Mouse (Mus musculus): ENCODE data around the gene Pold1. TPM values are rescaled to one million over a fixed set of nuclear protein-coding genes. Genes with fewer than 3 reads are reported as not detected.

Pold1 gene
- polyA plus RNA-seq, 1 experiment: not detected

- Histone ChIP-seq H3K27ac (ENCODE audit: insufficient read depth, low read depth, low read length) (peak overlapping the region; percentile 22), H3K4me3 (ENCODE audit: insufficient read depth, low read depth, low read length) (peak overlapping the region; percentile 74), H3K4me1 (ENCODE audit: control insufficient read depth, insufficient read depth, low read length) (peaks cover 63% of the 10 kb centered on the region)
- TF ChIP-seq CTCF (IDR thresholded peaks at IDR 0.05; ENCODE audit: insufficient read depth, low read depth, low read length): no peak; the same call in 1 of the 2 replicates
- TF ChIP-seq POLR2A (IDR thresholded peaks at IDR 0.05; ENCODE audit: insufficient read depth, low read depth, low read length): no peak
- WGBS: 0% methylated on average over 60 of the region's 60 CpGs
These were observed 42.9 kb upstream of the Pold1 start for GRCm38 (mm10) chr7:44591348-44592116.

GRCm38 (mm10) chr7:44590402-44591347 lies 42.0 kb upstream of the Pold1 start, which contains the start of gene Kcnc3:
TSS of gene Kcnc3 (plus strand) at chr7:44590664.
- peak within 1 kb of the TSS; percentile 90 for H3K4me3 ChIP-seq (ENCODE audit: insufficient read depth, low read depth, low read length)
- TF ChIP-seq POLR2A (IDR thresholded peaks at IDR 0.05; ENCODE audit: insufficient read depth, low read depth, low read length) (peak; percentile 94), CTCF (IDR thresholded peaks at IDR 0.05; ENCODE audit: insufficient read depth, low read depth, low read length) (no peak)
- under 1% methylated on average over 78 of the region's 80 CpGs for WGBS
- H3K27ac ChIP-seq (ENCODE audit: insufficient read depth, low read depth, low read length): peak within 1 kb of the TSS; percentile 47
- peaks cover 60% of the 10 kb centered on the region for H3K4me1 ChIP-seq (ENCODE audit: control insufficient read depth, insufficient read depth, low read length)

GRCm38 (mm10) chr7:44589946-44590345 lies 41.3 kb upstream of the Pold1 start:
- TF ChIP-seq POLR2A (IDR thresholded peaks at IDR 0.05; ENCODE audit: insufficient read depth, low read depth, low read length) (no peak), CTCF (IDR thresholded peaks at IDR 0.05; ENCODE audit: insufficient read depth, low read depth, low read length) (no peak)
- Histone ChIP-seq H3K4me3 (ENCODE audit: insufficient read depth, low read depth, low read length) (peak overlapping the region; percentile 90), H3K4me1 (ENCODE audit: control insufficient read depth, insufficient read depth, low read length) (peaks cover 55% of the 10 kb centered on the region), H3K27ac (ENCODE audit: insufficient read depth, low read depth, low read length) (0 out of 2 replicates have a peak overlapping the region, but pooled peaks have one; percentile 47)
- 5% methylated on average over 13 of the region's 13 CpGs for WGBS

- H3K4me1 ChIP-seq (ENCODE audit: control insufficient read depth, insufficient read depth, low read length): peaks cover 52% of the 10 kb centered on the region
- TF ChIP-seq CTCF (IDR thresholded peaks at IDR 0.05; ENCODE audit: insufficient read depth, low read depth, low read length) (peak; percentile 14; the same call in 1 of the 2 replicates), POLR2A (IDR thresholded peaks at IDR 0.05; ENCODE audit: insufficient read depth, low read depth, low read length) (0 out of 2 replicates have a peak, but pooled peaks have one; percentile 34)
- WGBS: under 1% methylated on average over 33 of the region's 33 CpGs
- H3K27ac ChIP-seq (ENCODE audit: insufficient read depth, low read depth, low read length): peak overlapping the region; percentile 47; the same call in 1 of the 2 replicates
- H3K4me3 ChIP-seq (ENCODE audit: insufficient read depth, low read depth, low read length): peak overlapping the region; percentile 90
These were observed 40.5 kb upstream of the Pold1 start for GRCm38 (mm10) chr7:44589149-44589548.

GRCm38 (mm10) chr7:44588338-44588737 lies 39.7 kb upstream of the Pold1 start:
- Histone ChIP-seq H3K27ac (ENCODE audit: insufficient read depth, low read depth, low read length) (0 out of 2 replicates have a peak overlapping the region, but pooled peaks have one; percentile 45), H3K4me3 (ENCODE audit: insufficient read depth, low read depth, low read length) (peak overlapping the region; percentile 90), H3K4me1 (ENCODE audit: control insufficient read depth, insufficient read depth, low read length) (peaks cover 47% of the 10 kb centered on the region)
- 11% methylated on average over 12 of the region's 12 CpGs for WGBS
- TF ChIP-seq POLR2A (IDR thresholded peaks at IDR 0.05; ENCODE audit: insufficient read depth, low read depth, low read length): no peak
- TF ChIP-seq CTCF (IDR thresholded peaks at IDR 0.05; ENCODE audit: insufficient read depth, low read depth, low read length): no peak

- no peak overlapping the region for H3K27ac ChIP-seq (ENCODE audit: insufficient read depth, low read depth, low read length)
- WGBS: 26% methylated on average over 6 of the region's 6 CpGs
- TF ChIP-seq CTCF (IDR thresholded peaks at IDR 0.05; ENCODE audit: insufficient read depth, low read depth, low read length) (no peak), POLR2A (IDR thresholded peaks at IDR 0.05; ENCODE audit: insufficient read depth, low read depth, low read length) (no peak)
- peak overlapping the region; percentile 90 for H3K4me3 ChIP-seq (ENCODE audit: insufficient read depth, low read depth, low read length)
- H3K4me1 ChIP-seq (ENCODE audit: control insufficient read depth, insufficient read depth, low read length): peaks cover 42% of the 10 kb centered on the region
These were observed 39.0 kb upstream of the Pold1 start for GRCm38 (mm10) chr7:44587676-44588075.

- H3K27ac ChIP-seq (ENCODE audit: insufficient read depth, low read depth, low read length): peak overlapping the region; percentile 96
- 1% methylated on average over 18 of the region's 18 CpGs for WGBS
- TF ChIP-seq POLR2A (IDR thresholded peaks at IDR 0.05; ENCODE audit: insufficient read depth, low read depth, low read length) (no peak), CTCF (IDR thresholded peaks at IDR 0.05; ENCODE audit: insufficient read depth, low read depth, low read length) (no peak)
- H3K4me3 ChIP-seq (ENCODE audit: insufficient read depth, low read depth, low read length): peak overlapping the region; percentile 90
- H3K4me1 ChIP-seq (ENCODE audit: control insufficient read depth, insufficient read depth, low read length): peaks cover 36% of the 10 kb centered on the region
These were observed 38.3 kb upstream of the Pold1 start for GRCm38 (mm10) chr7:44586930-44587329.

- peak overlapping the region; percentile 90 for H3K4me3 ChIP-seq (ENCODE audit: insufficient read depth, low read depth, low read length)
- WGBS: 6% methylated on average over 19 of the region's 19 CpGs
- H3K4me1 ChIP-seq (ENCODE audit: control insufficient read depth, insufficient read depth, low read length): peaks cover 33% of the 10 kb centered on the region
- peak overlapping the region; percentile 96 for H3K27ac ChIP-seq (ENCODE audit: insufficient read depth, low read depth, low read length)
- TF ChIP-seq CTCF (IDR thresholded peaks at IDR 0.05; ENCODE audit: insufficient read depth, low read depth, low read length) (no peak), POLR2A (IDR thresholded peaks at IDR 0.05; ENCODE audit: insufficient read depth, low read depth, low read length) (no peak; the same call in none of the 2 replicates)
These were observed 37.9 kb upstream of the Pold1 start for GRCm38 (mm10) chr7:44586518-44586917.
